Mouse (Mus musculus) lung, postnatal 0 days (tissue): ENCODE measurements around the gene Lrp5.

Experiments
- CTCF ChIP-seq: IDR thresholded peaks from 2 replicates; pipeline ENCODE4 v1.5.1; 2016; ENCODE audit warnings: antibody characterized with exemption, mild to moderate bottlenecking
- EP300 ChIP-seq: IDR thresholded peaks from 2 replicates; pipeline ENCODE4 v1.6.1; 2016; ENCODE audit warnings: antibody characterized with exemption, mild to moderate bottlenecking, control low read depth

DNA sequence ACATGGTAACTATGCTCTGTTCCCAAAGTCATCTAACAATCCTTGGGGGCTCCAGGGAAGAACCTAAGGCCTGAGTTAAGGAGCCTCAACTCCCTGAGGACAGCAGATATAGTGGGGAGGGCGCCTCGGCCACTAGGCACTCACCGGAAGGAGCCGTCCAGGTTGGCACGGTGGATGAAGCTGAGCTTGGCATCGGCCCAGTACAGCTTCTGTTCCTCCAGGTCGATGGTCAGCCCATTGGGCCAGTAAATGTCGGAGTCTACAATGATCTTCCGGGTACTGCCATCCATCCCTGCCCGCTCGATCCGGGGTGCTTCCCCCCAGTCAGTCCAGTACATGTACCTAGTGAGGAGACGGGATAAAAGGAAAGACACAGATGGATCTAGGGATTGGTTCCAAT is 34.4 kb downstream of the Lrp5 start:
- TF ChIP-seq CTCF (no peak), EP300 (no peak)
